ENCODE assay signal across 24 mouse cellular contexts in the genomic region with DNA sequence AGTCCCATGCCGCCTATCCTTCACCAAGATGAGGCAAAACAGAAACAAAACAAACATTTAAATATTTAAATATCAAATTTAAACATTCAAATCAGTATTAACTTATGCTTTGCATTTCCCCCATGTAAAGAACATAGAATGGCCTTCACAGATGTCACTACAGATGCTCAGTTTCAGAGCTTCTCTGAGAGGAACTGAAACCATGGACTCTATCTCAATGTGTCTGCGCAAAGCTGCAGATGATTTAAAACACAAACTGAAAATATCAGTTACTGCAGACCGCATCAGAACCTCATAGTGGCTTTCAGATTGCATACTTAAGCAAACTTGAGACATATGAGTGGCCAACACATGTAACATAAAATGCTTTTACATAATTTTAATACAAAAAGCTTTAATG. TPM values are rescaled to one million over a fixed set of nuclear protein-coding genes. Genes with fewer than 3 reads are reported as not detected.
DNase-seq lines count a peak whose midpoint lies in the region; ATAC-seq lines count a peak whose summit lies in the region.
"Had no signal": no experiment of that assay in that cellular context is flagged by ENCODE, and none has a peak within 500 bp of the region (broad histone marks: within the 10 kb centered on the region; RNA-seq: fewer than 3 reads in every experiment).

No protein-coding gene starts in this region.

- no peaks in the 10 kb centered on the region for H3K27me3 ChIP-seq in splenic B cell, adult 2 months (ENCODE audit: control insufficient read depth, insufficient read depth, low read length, poor library complexity, severe bottlenecking)
- H3K27me3 ChIP-seq: embryonic facial prominence, embryonic 12.5 days; embryonic facial prominence, embryonic 15.5 days; heart, embryonic 12.5 days; heart, embryonic 15.5 days; intestine, embryonic 15.5 days; Patski had no signal

- peak; percentile 43 to 61 for DNase-seq in spleen, postnatal 36 days (ENCODE audit: low spot score in 2 of 2)
- DNase-seq in spleen, adult 18-20 months: no peak
- DNase-seq in splenic B cell, adult 2 months (ENCODE audit: low read depth, low spot score): peak; percentile 79
- DNase-seq in cerebellum, adult 11 months: no peak
- no peak for DNase-seq in Muller cell, postnatal 12 days (ENCODE audit: inconsistent ontology term)
- no peak for DNase-seq in thymus, postnatal 25 days
- DNase-seq: adrenal gland, postnatal 25 days; cerebellum, adult 18-20 months; cerebellum, adult 9-10 months; cerebellum, postnatal 14 days; forebrain, postnatal 0 days; gastrocnemius, postnatal 25 days; heart, postnatal 10 days; heart, postnatal 36 days had no signal

- ATAC-seq in granulocyte monocyte progenitor cell, adult 5-6 weeks (replicated peaks; ENCODE audit: poor library complexity, severe bottlenecking): peak; percentile 89
- peak; percentile 73 for ATAC-seq in megakaryocyte, adult 5-6 weeks (ENCODE audit: poor library complexity, severe bottlenecking)
- ATAC-seq: CD4-positive, CD25-positive, alpha-beta regulatory T cell, adult 4 months; forebrain, embryonic 14.5 days; forebrain, postnatal 0 days; intestine, embryonic 15.5 days; Patski had no signal

- no peaks in the 10 kb centered on the region for H3K36me3 ChIP-seq in splenic B cell, adult 2 months (ENCODE audit: control insufficient read depth, insufficient read depth, low read length, poor library complexity, severe bottlenecking)
- H3K36me3 ChIP-seq: embryonic facial prominence, embryonic 12.5 days; embryonic facial prominence, embryonic 15.5 days; heart, embryonic 12.5 days; heart, embryonic 15.5 days; intestine, embryonic 15.5 days had no signal

RNA-seq across cellular contexts. Expression of a gene that starts 40.6 kb away (rescaled TPM):
- total RNA-seq in granulocyte monocyte progenitor cell, adult 5-6 weeks (2014; fragmentation: Nextera tagmentation): 2.9 and 3.6 TPM in 2 replicates
- 1.0 and 1.7 TPM in 2 replicates for total RNA-seq in granulocyte monocyte progenitor cell, adult 5-6 weeks (2017)
- total RNA-seq in megakaryocyte, adult 5-6 weeks (2015): 2.3 and 6.5 TPM in 2 replicates
- total RNA-seq in megakaryocyte, adult 5-6 weeks (2017): 0.48 and 1.1 TPM in 2 replicates

Comparison
In these comparisons a context has a peak if more than half of its experiments do, and no peak if none do; other contexts are left out.
1. DNase-seq: peak in spleen, postnatal 36 days (2 of 2) and splenic B cell, adult 2 months (single experiment); none in spleen, adult 18-20 months (0 of 2), cerebellum, adult 11 months (single experiment), Muller cell, postnatal 12 days (single experiment) and thymus, postnatal 25 days (single experiment).